In genomic region chr3:41602933-41603332, GRCm38 (mm10) we compare ENCODE assay signal across 18 mouse cellular contexts. TPM values are rescaled to one million over a fixed set of nuclear protein-coding genes. Genes with fewer than 3 reads are reported as not detected.
DNase-seq lines count a peak whose midpoint lies in the region; ATAC-seq lines count a peak whose summit lies in the region.
"Had no signal": no experiment of that assay in that cellular context is flagged by ENCODE, and none has a peak within 500 bp of the region (broad histone marks: within the 10 kb centered on the region; RNA-seq: fewer than 3 reads in every experiment).

No protein-coding gene starts in this region.

- H3K9ac ChIP-seq in embryonic facial prominence, embryonic 14.5 days (ENCODE audit: low read depth, low read length): no peak overlapping the region
- H3K9ac ChIP-seq in kidney, embryonic 16.5 days (replicated peaks; ENCODE audit: low read length): no peak overlapping the region
- no peak overlapping the region for H3K9ac ChIP-seq in limb, embryonic 13.5 days
- H3K9ac ChIP-seq: embryonic facial prominence, embryonic 15.5 days; heart, embryonic 13.5 days; intestine, embryonic 15.5 days; liver, embryonic 14.5 days; neural tube, embryonic 12.5 days had no signal

- no peak overlapping the region for H3K27ac ChIP-seq in embryonic facial prominence, embryonic 14.5 days (replicated peaks; ENCODE audit: low read depth, low read length)
- H3K27ac ChIP-seq in embryonic facial prominence, embryonic 10.5 days (replicated peaks): no peak overlapping the region
- H3K27ac ChIP-seq in kidney, embryonic 16.5 days (ENCODE audit: low read length): peak overlapping the region; percentile 35; the same call in 1 of the 2 replicates
- H3K27ac ChIP-seq in limb, embryonic 13.5 days: no peak overlapping the region
- H3K27ac ChIP-seq: embryonic facial prominence, embryonic 15.5 days; heart, embryonic 13.5 days; intestine, embryonic 15.5 days; liver, embryonic 14.5 days; neural tube, embryonic 12.5 days had no signal

- H3K4me1 ChIP-seq in embryonic facial prominence, embryonic 14.5 days (ENCODE audit: control insufficient read depth, insufficient read depth, low read length): peaks cover 9% of the 10 kb centered on the region
- H3K4me1 ChIP-seq in embryonic facial prominence, embryonic 10.5 days: peaks cover 12% of the 10 kb centered on the region
- H3K4me1 ChIP-seq in kidney, embryonic 16.5 days (ENCODE audit: insufficient read depth, low read length): peaks cover 16% of the 10 kb centered on the region
- peaks cover 19% of the 10 kb centered on the region for H3K4me1 ChIP-seq in limb, embryonic 13.5 days
- H3K4me1 ChIP-seq: intestine, embryonic 15.5 days had no signal

- no peaks in the 10 kb centered on the region for H3K27me3 ChIP-seq in embryonic facial prominence, embryonic 14.5 days (replicated peaks; ENCODE audit: control insufficient read depth, insufficient read depth, low read length)
- no peaks in the 10 kb centered on the region for H3K27me3 ChIP-seq in embryonic facial prominence, embryonic 10.5 days (replicated peaks; ENCODE audit: low read depth, poor library complexity, severe bottlenecking)
- H3K27me3 ChIP-seq in kidney, embryonic 16.5 days (ENCODE audit: insufficient read depth, low read length): no peaks in the 10 kb centered on the region
- H3K27me3 ChIP-seq in limb, embryonic 13.5 days: no peaks in the 10 kb centered on the region
- H3K27me3 ChIP-seq: embryonic facial prominence, embryonic 15.5 days; heart, embryonic 13.5 days; intestine, embryonic 15.5 days; neural tube, embryonic 12.5 days had no signal

- 51% methylated on average over 10 of the region's 10 CpGs for WGBS in embryonic facial prominence, embryonic 14.5 days
- WGBS in embryonic facial prominence, embryonic 10.5 days: 73% methylated on average over 10 of the region's 10 CpGs
- 41% methylated on average over 10 of the region's 10 CpGs for WGBS in kidney, embryonic 16.5 days
- WGBS in limb, embryonic 13.5 days: 26% methylated on average over 10 of the region's 10 CpGs

- H3K4me2 ChIP-seq in embryonic facial prominence, embryonic 14.5 days (ENCODE audit: low read depth, low read length): no peak overlapping the region
- H3K4me2 ChIP-seq in kidney, embryonic 16.5 days (replicated peaks; ENCODE audit: low read depth, low read length): no peak overlapping the region
- no peak overlapping the region for H3K4me2 ChIP-seq in limb, embryonic 13.5 days (replicated peaks)
- H3K4me2 ChIP-seq: embryonic facial prominence, embryonic 15.5 days; heart, embryonic 13.5 days; intestine, embryonic 15.5 days; neural tube, embryonic 12.5 days had no signal

- peaks cover 22% of the 10 kb centered on the region; the same call in 1 of the 2 replicates for H3K36me3 ChIP-seq in embryonic facial prominence, embryonic 14.5 days (ENCODE audit: control insufficient read depth, insufficient read depth, low read length)
- H3K36me3 ChIP-seq in embryonic facial prominence, embryonic 10.5 days (replicated peaks): peaks cover 77% of the 10 kb centered on the region
- peaks cover 44% of the 10 kb centered on the region for H3K36me3 ChIP-seq in kidney, embryonic 16.5 days (ENCODE audit: insufficient read depth, low read length)
- peaks cover 41% of the 10 kb centered on the region for H3K36me3 ChIP-seq in limb, embryonic 13.5 days

- no peak overlapping the region for H3K4me3 ChIP-seq in embryonic facial prominence, embryonic 14.5 days (ENCODE audit: low read depth, low read length)
- H3K4me3 ChIP-seq in embryonic facial prominence, embryonic 10.5 days: no peak overlapping the region
- no peak overlapping the region for H3K4me3 ChIP-seq in kidney, embryonic 16.5 days (ENCODE audit: low read length)
- H3K4me3 ChIP-seq in limb, embryonic 13.5 days: no peak overlapping the region
- H3K4me3 ChIP-seq: embryonic facial prominence, embryonic 15.5 days; heart, embryonic 13.5 days; intestine, embryonic 15.5 days; neural tube, embryonic 12.5 days had no signal

- DNase-seq in embryonic facial prominence, embryonic 14.5 days (ENCODE audit: low spot score): peak; percentile 77
- no peak for DNase-seq in embryonic facial prominence, embryonic 10.5 days (ENCODE audit: low spot score)
- DNase-seq in kidney, adult 9 months: no peak
- DNase-seq in MN1 (ENCODE audit: low spot score): peak; percentile 50
- DNase-seq in left cerebral cortex, adult 18-20 months (ENCODE audit: low spot score in 2 of 2): no peak
- no peak for DNase-seq in layer of hippocampus, adult 18-20 months (ENCODE audit: low spot score in 2 of 2)
- DNase-seq: cerebellum, postnatal 14 days; layer of hippocampus, postnatal 36 days; right cerebral cortex, postnatal 14 days; thymus, postnatal 25 days had no signal

- no peak for ATAC-seq in embryonic facial prominence, embryonic 14.5 days (ENCODE audit: low read depth)
- ATAC-seq in kidney, embryonic 16.5 days (ENCODE audit: low FRiP score, low TSS enrichment): no peak
- peak; percentile 50; the same call in 1 of the 2 replicates for ATAC-seq in limb, embryonic 13.5 days (ENCODE audit: low FRiP score, low read depth)
- ATAC-seq: intestine, embryonic 15.5 days had no signal

- no peaks in the 10 kb centered on the region for H3K9me3 ChIP-seq in embryonic facial prominence, embryonic 14.5 days (ENCODE audit: control insufficient read depth, low read length)
- H3K9me3 ChIP-seq in embryonic facial prominence, embryonic 10.5 days: no peaks in the 10 kb centered on the region
- no peaks in the 10 kb centered on the region for H3K9me3 ChIP-seq in kidney, embryonic 16.5 days (ENCODE audit: low read length)
- no peaks in the 10 kb centered on the region for H3K9me3 ChIP-seq in limb, embryonic 13.5 days
- H3K9me3 ChIP-seq: embryonic facial prominence, embryonic 15.5 days; G1E; heart, embryonic 13.5 days; intestine, embryonic 15.5 days; neural tube, embryonic 12.5 days had no signal

RNA-seq across cellular contexts. Expression of gene Jade1, which starts 47.4 kb away (rescaled TPM):
- polyA plus RNA-seq in embryonic facial prominence, embryonic 14.5 days (2014; fragmentation: Nextera tagmentation; extraction: Ambion mirVana): 16.1 and 16.4 TPM in 2 replicates
- polyA plus RNA-seq in embryonic facial prominence, embryonic 10.5 days (2016; fragmentation: Nextera tagmentation; extraction: Ambion mirVana): 15.5 and 18.8 TPM in 2 replicates
- 21.2 TPM in 2 replicates for polyA plus RNA-seq in kidney, embryonic 16.5 days (2015; fragmentation: Nextera tagmentation; extraction: Ambion mirVana)
- polyA plus RNA-seq in limb, embryonic 13.5 days (2015; fragmentation: Nextera tagmentation; extraction: Ambion mirVana): 11.4 and 11.9 TPM in 2 replicates
- total RNA-seq in left cerebral cortex, adult 18-20 months (2021): 10 to 100 TPM; 45.8 to 48.6 TPM
- 10 to 100 TPM; 40.5 to 40.7 TPM for total RNA-seq in layer of hippocampus, adult 18-20 months (2021)

Comparison
In these comparisons a context has a peak if more than half of its experiments do, and no peak if none do; other contexts are left out.
1. DNase-seq: peak in embryonic facial prominence, embryonic 14.5 days (single experiment) and MN1 (single experiment); none in embryonic facial prominence, embryonic 10.5 days (single experiment), kidney, adult 9 months (single experiment), left cerebral cortex, adult 18-20 months (0 of 2) and layer of hippocampus, adult 18-20 months (0 of 2).